Mouse (Mus musculus) bone marrow macrophage, adult 2 months (primary cell): ENCODE data around the gene Polk.

Experiments used
- CTCF ChIP-seq: IDR thresholded peaks from 2 replicates; pipeline ENCODE4 v1.5.1; 2012; ENCODE audit warnings: low read depth, mild to moderate bottlenecking, low read length, moderate library complexity
- POLR2A ChIP-seq: IDR thresholded peaks from 2 replicates; pipeline ENCODE4 v1.6.1; 2012; ENCODE audit warnings: mild to moderate bottlenecking, low read depth, low read length, borderline replicate concordance

- TF ChIP-seq CTCF = no peak
- TF ChIP-seq POLR2A = no peak
These were observed 91.5 kb downstream of the Polk start for GRCm38 (mm10) chr13:96450869-96451268.
